Mouse (Mus musculus): ENCODE measurements around the gene Fto. TPM values are rescaled to one million over a fixed set of nuclear protein-coding genes. Genes with fewer than 3 reads are reported as not detected.

Gene Fto
- polyA plus RNA-seq, 1 experiment from 2014 or later, result 81.7 TPM

DNA sequence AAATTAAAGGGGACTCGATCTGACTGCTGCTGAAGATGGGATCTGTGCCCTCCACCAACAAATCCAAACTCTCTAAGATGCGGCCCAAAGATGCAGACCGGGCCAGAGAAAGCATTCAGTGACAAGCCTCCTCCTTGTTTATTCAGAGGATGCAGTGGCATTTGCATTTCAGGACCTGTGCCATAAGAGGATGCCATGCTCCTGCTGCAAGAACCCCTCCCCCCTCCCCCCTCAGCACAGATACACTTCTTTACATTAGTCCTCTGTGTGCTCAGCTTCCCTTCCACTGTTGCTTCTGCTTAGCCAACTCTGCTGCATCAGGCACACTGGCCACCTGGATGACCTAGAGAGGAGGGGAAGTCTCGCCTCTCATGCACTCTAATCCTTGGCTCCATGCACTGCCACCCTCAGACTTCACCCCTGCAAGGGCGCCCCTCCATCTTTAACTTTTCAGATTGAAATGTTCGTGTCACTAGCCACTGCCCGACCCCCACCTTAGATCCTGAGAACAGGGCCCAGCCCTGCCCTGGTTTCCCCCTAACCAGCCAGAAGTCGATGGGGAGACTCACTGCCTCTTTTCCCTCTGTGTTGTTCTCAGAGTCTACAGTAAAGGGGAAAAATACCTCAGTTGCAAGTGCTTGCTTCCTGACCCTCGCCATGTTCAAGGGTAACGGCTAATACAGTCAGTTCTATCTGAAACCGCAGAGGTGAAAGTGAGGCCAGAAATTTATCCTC, 14.3 kb downstream of the Fto start:
- H3K36me3 ChIP-seq, result peaks cover 12% of the 10 kb centered on the region
- no peak overlapping the region for H3K4me3 ChIP-seq
- DNase-seq (ENCODE audit: low spot score), result peak; percentile 59
- H3K4me1 ChIP-seq, result peaks cover 71% of the 10 kb centered on the region
- H3K27ac ChIP-seq, result 0 out of 2 replicates have a peak overlapping the region, but pooled peaks have one; percentile 18
- no peaks in the 10 kb centered on the region for H3K27me3 ChIP-seq (ENCODE audit: insufficient read depth, poor library complexity, severe bottlenecking)
- 86% methylated on average over 11 of the region's 11 CpGs for WGBS
- H3K9me3 ChIP-seq, result no peaks in the 10 kb centered on the region

GRCm38 (mm10) chr8:91329056-91329455, 15.7 kb downstream of the Fto start:
- H3K4me1 ChIP-seq, result peaks cover 69% of the 10 kb centered on the region

GRCm38 (mm10) chr8:91329461-91329850, 16.1 kb downstream of the Fto start:
- Histone ChIP-seq H3K27ac (peak overlapping the region; percentile 42), H3K9me3 (no peaks in the 10 kb centered on the region), H3K4me1 (peaks cover 65% of the 10 kb centered on the region), H3K4me3 (no peak overlapping the region), H3K27me3 (ENCODE audit: insufficient read depth, poor library complexity, severe bottlenecking) (no peaks in the 10 kb centered on the region), H3K36me3 (peaks cover 12% of the 10 kb centered on the region)
- WGBS, result 27% methylated on average over 6 of the region's 6 CpGs
- DNase-seq (ENCODE audit: low spot score), result peak; percentile 67

More at GRCm38 (mm10) chr8:91329056-91329455, 15.7 kb downstream of the Fto start:
- H3K36me3 ChIP-seq, result peaks cover 12% of the 10 kb centered on the region
- peak; percentile 73 for DNase-seq (ENCODE audit: low spot score)
- no peak overlapping the region for H3K4me3 ChIP-seq
- WGBS, result 80% methylated on average over 9 of the region's 9 CpGs
- H3K27ac ChIP-seq, result peak overlapping the region; percentile 42; the same call in 1 of the 2 replicates
- H3K27me3 ChIP-seq (ENCODE audit: insufficient read depth, poor library complexity, severe bottlenecking), result no peaks in the 10 kb centered on the region
- H3K9me3 ChIP-seq, result no peaks in the 10 kb centered on the region

DNA sequence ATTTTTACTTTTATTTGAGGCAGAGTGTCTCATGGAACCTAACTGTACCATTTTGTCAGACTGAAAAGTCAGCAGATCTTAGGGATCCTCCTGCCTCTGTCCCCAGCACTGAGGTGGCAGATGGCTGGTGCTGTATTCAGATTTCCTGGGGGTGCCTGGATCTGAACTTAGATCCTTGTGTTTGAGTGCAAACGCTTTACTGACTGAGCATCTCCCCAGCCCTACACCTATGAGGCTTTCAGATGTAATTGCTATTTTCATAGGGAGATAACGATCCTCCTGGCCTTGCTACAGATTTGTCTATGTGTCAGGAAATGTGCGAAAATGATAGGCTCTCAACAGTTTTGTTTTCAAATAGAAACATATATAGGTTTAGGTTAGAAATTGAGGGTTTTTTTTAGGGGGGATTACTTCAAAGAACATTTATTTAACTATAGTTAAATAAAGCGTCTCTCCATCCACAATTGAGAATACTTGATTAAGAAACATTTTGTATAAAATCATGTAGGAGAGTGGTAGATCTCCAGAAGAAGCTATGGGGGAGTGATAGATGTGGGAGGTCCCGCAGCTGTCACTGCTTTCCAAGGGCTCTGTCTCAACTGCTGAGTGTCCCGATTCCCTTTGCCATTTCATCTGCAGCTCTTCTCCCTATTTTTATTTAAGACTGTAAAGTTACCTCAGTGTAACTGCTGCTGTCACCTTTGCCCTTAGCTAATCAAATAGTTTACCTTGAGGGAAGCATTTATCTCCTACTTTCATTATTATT, 25.2 kb downstream of the Fto start:
- Histone ChIP-seq H3K4me1 (peaks cover 19% of the 10 kb centered on the region), H3K27me3 (ENCODE audit: insufficient read depth, poor library complexity, severe bottlenecking) (no peaks in the 10 kb centered on the region), H3K36me3 (peaks cover 12% of the 10 kb centered on the region), H3K27ac (no peak overlapping the region), H3K9me3 (no peaks in the 10 kb centered on the region), H3K4me3 (no peak overlapping the region)
- 91% methylated on average over 6 of the region's 6 CpGs for WGBS
- peak; percentile 14 for DNase-seq (ENCODE audit: low spot score)

DNA sequence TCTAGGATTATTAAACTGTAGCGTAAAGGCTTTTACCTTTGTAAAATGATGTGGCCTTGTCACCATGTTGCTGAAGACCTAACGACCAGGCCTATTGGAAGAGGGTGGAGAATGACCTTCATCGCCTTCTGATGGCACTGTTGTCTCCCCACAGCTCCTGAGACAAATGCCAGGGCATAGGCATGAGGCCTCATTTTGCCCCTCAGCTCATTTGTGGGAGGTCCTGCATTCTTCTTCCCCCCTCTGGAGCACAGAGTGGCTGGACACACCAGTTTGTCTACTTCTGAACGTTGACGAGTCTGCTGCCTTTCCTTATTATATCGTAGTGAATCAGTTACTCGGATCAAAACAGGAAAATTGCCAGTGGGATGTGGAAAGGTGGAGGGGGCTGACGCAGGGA, 26.3 kb downstream of the Fto start:
- WGBS, result 89% methylated on average over 8 of the region's 8 CpGs
- no peaks in the 10 kb centered on the region for H3K27me3 ChIP-seq (ENCODE audit: insufficient read depth, poor library complexity, severe bottlenecking)
- peaks cover 21% of the 10 kb centered on the region for H3K4me1 ChIP-seq
- H3K4me3 ChIP-seq, result no peak overlapping the region
- H3K27ac ChIP-seq, result no peak overlapping the region
- peaks cover 12% of the 10 kb centered on the region for H3K36me3 ChIP-seq
- DNase-seq (ENCODE audit: low spot score), result peak; percentile 65
- H3K9me3 ChIP-seq, result no peaks in the 10 kb centered on the region

- peak; percentile 57 for DNase-seq (ENCODE audit: low spot score)
- no peak overlapping the region for H3K4me3 ChIP-seq
- H3K27ac ChIP-seq, result no peak overlapping the region
- H3K36me3 ChIP-seq, result peaks cover 10% of the 10 kb centered on the region
- H3K9me3 ChIP-seq, result no peaks in the 10 kb centered on the region
- no peaks in the 10 kb centered on the region for H3K27me3 ChIP-seq (ENCODE audit: insufficient read depth, poor library complexity, severe bottlenecking)
- H3K4me1 ChIP-seq, result peaks cover 32% of the 10 kb centered on the region
- WGBS, result 81% methylated on average over 1 of the region's 1 CpGs
Observed at GRCm38 (mm10) chr8:91340746-91341145, 27.4 kb downstream of the Fto start.

DNA sequence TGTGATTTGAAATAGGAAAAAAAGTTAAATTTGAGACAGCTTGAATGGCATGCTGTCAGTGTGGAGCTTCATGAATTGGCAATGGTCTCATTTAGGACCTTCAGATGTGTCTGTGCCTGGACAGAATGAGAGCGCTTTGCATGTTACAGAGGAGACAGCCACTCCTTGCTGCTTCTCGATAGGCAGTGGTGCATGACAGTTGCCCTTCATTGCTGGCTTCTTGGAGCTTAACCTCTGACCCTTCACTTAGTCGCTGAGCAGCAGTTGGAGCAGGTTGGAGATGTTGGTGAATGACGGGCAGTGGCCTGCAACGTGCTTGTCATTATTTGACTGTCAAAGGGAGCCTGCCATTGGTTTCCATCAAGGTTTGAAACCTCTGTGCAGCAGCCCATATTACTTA, 28.9 kb downstream of the Fto start:
- 47% methylated on average over 5 of the region's 5 CpGs for WGBS

DNA sequence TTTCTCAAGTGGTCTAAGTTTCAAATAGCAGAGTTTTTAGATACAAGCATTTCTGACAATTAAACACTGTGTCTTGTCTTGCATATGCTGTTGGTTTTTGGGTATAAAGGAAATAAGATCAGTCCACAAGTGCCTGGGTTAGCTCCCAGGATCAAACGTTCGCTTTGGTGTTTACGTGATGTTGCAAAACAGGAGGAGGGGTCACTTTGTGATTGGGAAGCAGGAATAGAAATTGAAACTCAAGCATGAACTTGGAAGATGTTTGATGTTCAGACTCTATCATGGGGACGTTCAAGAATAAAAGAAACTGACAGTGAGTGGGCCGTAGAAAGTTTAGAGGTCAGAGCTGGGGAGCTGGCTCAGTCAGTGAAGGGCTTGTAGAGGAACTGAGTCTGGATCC, 29.5 kb downstream of the Fto start:
- H3K27ac ChIP-seq, result no peak overlapping the region

More for the DNA sequence above, 28.9 kb downstream of the Fto start:
- peak; percentile 25 for DNase-seq (ENCODE audit: low spot score)
- no peak overlapping the region for H3K4me3 ChIP-seq
- H3K36me3 ChIP-seq, result peaks cover 2% of the 10 kb centered on the region; the same call in 1 of the 2 replicates
- no peaks in the 10 kb centered on the region for H3K9me3 ChIP-seq
- H3K4me1 ChIP-seq, result peaks cover 43% of the 10 kb centered on the region
- H3K27me3 ChIP-seq (ENCODE audit: insufficient read depth, poor library complexity, severe bottlenecking), result no peaks in the 10 kb centered on the region
- 0 out of 2 replicates have a peak overlapping the region, but pooled peaks have one; percentile 4 for H3K27ac ChIP-seq

DNA sequence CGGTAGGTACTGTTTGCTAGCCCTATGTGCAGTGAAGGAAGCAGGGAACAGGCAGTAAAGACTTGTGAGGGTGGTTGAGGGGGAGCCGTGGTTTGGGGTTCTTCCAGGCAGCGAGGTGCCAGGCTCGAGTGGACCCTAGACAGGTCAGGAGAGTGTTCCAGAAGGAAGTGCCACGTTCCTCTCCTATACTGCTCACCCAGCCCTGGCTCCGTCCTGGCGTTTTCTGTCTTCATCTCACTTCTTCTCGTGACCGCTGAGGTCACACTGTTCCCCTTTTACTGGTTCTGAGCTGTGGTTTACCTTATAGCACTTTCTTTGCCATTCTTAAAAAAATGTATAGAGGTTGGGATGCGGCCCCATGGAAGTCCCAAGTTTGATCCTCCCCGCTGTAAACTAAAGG, 31.3 kb downstream of the Fto start:
- Histone ChIP-seq H3K27me3 (ENCODE audit: insufficient read depth, poor library complexity, severe bottlenecking) (no peaks in the 10 kb centered on the region), H3K4me1 (peaks cover 51% of the 10 kb centered on the region)
- WGBS, result 88% methylated on average over 11 of the region's 11 CpGs

More for the DNA sequence above, 29.5 kb downstream of the Fto start:
- H3K36me3 ChIP-seq, result peaks cover 2% of the 10 kb centered on the region; the same call in 1 of the 2 replicates
- WGBS, result 85% methylated on average over 5 of the region's 5 CpGs
- no peak overlapping the region for H3K4me3 ChIP-seq
- H3K27me3 ChIP-seq (ENCODE audit: insufficient read depth, poor library complexity, severe bottlenecking), result no peaks in the 10 kb centered on the region
- DNase-seq (ENCODE audit: low spot score), result no peak
- H3K9me3 ChIP-seq, result no peaks in the 10 kb centered on the region
- H3K4me1 ChIP-seq, result peaks cover 49% of the 10 kb centered on the region

DNA sequence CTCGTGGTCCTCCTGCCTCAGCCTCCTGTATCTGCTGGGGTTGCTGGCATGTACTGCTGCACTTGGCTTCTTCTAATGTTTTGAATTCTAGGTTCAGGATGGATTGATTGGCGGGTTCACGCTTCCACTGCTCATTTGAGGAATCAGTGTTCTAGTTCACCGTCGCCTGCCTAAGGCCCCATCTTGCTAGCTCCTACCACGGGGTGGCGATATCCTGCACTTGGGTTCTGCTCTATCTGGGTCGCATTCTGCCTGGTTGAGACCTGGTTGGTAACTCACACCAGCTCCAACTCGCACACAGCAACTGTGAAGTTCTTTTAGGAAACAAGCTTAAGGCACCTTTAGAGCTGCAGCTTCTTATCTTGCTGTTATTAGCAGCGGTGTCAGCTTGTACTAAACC, 33.8 kb downstream of the Fto start:
- Histone ChIP-seq H3K36me3 (no peaks in the 10 kb centered on the region), H3K4me3 (0 out of 2 replicates have a peak overlapping the region, but pooled peaks have one; percentile 13), H3K27ac (peak overlapping the region; percentile 44; the same call in 1 of the 2 replicates), H3K9me3 (no peaks in the 10 kb centered on the region), H3K27me3 (ENCODE audit: insufficient read depth, poor library complexity, severe bottlenecking) (no peaks in the 10 kb centered on the region), H3K4me1 (peaks cover 59% of the 10 kb centered on the region)
- DNase-seq (ENCODE audit: low spot score), result peak; percentile 74
- WGBS, result 55% methylated on average over 10 of the region's 10 CpGs

More for the DNA sequence above, 31.3 kb downstream of the Fto start:
- no peaks in the 10 kb centered on the region for H3K9me3 ChIP-seq
- no peak overlapping the region for H3K4me3 ChIP-seq
- DNase-seq (ENCODE audit: low spot score), result peak; percentile 51
- peaks cover under 1% of the 10 kb centered on the region; the same call in 1 of the 2 replicates for H3K36me3 ChIP-seq
- H3K27ac ChIP-seq, result no peak overlapping the region

DNA sequence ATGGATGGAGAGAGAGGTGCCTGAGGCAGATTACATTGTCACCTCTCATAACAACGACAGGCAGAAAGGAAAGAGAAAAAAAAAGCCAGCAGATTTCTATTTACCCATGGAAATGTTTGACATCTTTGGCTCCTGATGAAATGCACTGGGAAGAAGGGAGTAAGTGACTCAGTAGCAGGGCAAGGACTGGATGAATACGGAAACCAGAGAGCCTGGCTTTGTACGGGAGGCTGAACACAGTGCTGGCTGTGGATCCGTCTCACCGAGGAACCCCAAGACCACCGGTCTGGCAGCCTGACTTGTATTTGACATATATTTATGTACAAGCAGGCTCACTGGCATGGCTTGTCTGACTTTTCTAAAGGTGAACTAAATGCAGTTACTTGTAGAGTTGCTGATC, 34.3 kb downstream of the Fto start:
- H3K27me3 ChIP-seq (ENCODE audit: insufficient read depth, poor library complexity, severe bottlenecking), result no peaks in the 10 kb centered on the region
- WGBS, result 40% methylated on average over 6 of the region's 6 CpGs
- peak overlapping the region; percentile 44; the same call in 1 of the 2 replicates for H3K27ac ChIP-seq
- peaks cover 56% of the 10 kb centered on the region for H3K4me1 ChIP-seq
- H3K9me3 ChIP-seq, result no peaks in the 10 kb centered on the region
- no peak for DNase-seq (ENCODE audit: low spot score)
- no peaks in the 10 kb centered on the region for H3K36me3 ChIP-seq
- 0 out of 2 replicates have a peak overlapping the region, but pooled peaks have one; percentile 13 for H3K4me3 ChIP-seq

- Histone ChIP-seq H3K36me3 (no peaks in the 10 kb centered on the region), H3K4me1 (peaks cover 57% of the 10 kb centered on the region), H3K9me3 (no peaks in the 10 kb centered on the region), H3K27ac (no peak overlapping the region), H3K4me3 (no peak overlapping the region), H3K27me3 (ENCODE audit: insufficient read depth, poor library complexity, severe bottlenecking) (no peaks in the 10 kb centered on the region)
- no peak for DNase-seq (ENCODE audit: low spot score)
- 91% methylated on average over 7 of the region's 7 CpGs for WGBS
Observed at GRCm38 (mm10) chr8:91349816-91350215, 36.5 kb downstream of the Fto start.

GRCm38 (mm10) chr8:91350628-91351027, 37.3 kb downstream of the Fto start:
- H3K4me3 ChIP-seq, result no peak overlapping the region
- H3K27me3 ChIP-seq (ENCODE audit: insufficient read depth, poor library complexity, severe bottlenecking), result no peaks in the 10 kb centered on the region
- H3K4me1 ChIP-seq, result peaks cover 55% of the 10 kb centered on the region
- no peaks in the 10 kb centered on the region for H3K9me3 ChIP-seq
- H3K27ac ChIP-seq, result peak overlapping the region; percentile 47; the same call in 1 of the 2 replicates
- DNase-seq (ENCODE audit: low spot score), result no peak
- no peaks in the 10 kb centered on the region for H3K36me3 ChIP-seq
- 60% methylated on average over 7 of the region's 7 CpGs for WGBS

Measured in heart, embryonic 10.5 days (tissue).